Mouse (Mus musculus): Measurements from ENCODE around the gene Prep.
"Not testable (repeated sequence)": the region's sequence is repeated elsewhere in the genome, so short reads cannot be mapped to it uniquely, and the experiment has no call there.

Gene Prep

DNA sequence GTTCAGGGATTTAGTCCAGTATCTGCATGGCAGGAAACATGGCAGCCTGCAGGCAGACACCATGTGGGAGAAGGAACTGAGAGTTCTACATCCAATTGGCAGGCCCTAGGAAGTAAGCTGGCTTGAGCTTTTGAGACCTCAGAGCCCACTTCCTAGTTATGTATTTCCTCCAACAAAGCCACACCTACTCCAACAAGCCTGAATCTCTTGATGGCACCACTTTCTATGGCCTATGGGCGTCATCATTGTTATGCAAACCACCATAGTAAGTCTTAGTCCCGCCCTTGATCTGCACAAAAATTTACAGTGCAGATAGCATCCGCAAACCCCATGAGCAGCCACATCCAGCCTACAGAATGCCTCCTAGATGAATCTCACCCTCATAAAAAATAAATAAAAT lies 54.6 kb downstream of the Prep start:
- no peak for DNase-seq (ENCODE audit: low spot score)

DNA sequence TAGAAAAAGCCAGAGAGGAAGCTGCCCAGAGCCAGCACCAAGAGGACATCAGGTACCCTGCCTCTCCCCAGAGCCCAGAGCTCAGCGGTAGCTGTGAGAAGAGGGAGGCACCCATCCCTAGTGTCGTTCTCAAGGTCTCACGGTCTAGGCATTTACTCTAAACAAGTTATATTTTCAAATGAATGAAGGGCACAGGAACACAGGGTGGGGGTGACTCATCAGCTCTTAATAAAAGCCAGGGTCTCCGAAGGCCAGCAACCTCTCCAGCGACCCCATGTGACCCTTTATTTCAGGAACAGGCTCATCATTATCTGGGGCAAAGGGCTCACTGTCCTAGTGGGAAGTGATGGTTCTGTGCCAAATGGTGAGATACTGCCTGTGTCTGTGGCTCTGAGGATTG lies 55.5 kb downstream of the Prep start:
- DNase-seq (ENCODE audit: low spot score), result no peak

- no peak for DNase-seq (ENCODE audit: low spot score)
Observed at GRCm38 (mm10) chr10:45123011-45123410, 56.0 kb downstream of the Prep start.

GRCm38 (mm10) chr10:45129105-45129504 lies 62.1 kb downstream of the Prep start:
- no peak for DNase-seq (ENCODE audit: low spot score)

DNA sequence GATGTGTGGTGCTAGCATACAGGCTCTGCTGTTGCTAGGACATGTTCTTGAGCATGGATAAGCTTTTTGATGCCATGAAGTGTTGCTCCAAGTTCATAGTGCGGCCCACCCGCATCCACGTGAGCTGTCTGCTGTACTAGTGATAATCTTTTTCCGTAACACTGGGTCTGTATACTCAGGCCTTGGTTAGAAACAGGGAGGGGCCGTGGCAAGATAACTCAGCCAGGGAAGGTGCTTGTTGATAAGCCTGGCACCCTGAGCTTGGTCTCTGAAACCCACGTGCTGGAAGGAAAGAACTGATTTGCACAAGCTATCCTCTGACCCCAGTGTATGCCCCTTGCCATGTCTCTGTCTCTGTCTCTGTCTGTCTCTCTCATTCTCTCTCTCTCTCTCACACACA lies 63.0 kb downstream of the Prep start:
- DNase-seq (ENCODE audit: low spot score), result no peak

GRCm38 (mm10) chr10:45132371-45132770 lies 65.4 kb downstream of the Prep start:
- no peak for DNase-seq (ENCODE audit: low spot score)

- no peak for DNase-seq (ENCODE audit: low spot score)
Observed at GRCm38 (mm10) chr10:45136806-45137205, 69.8 kb downstream of the Prep start.

GRCm38 (mm10) chr10:45139910-45140309 lies 72.9 kb downstream of the Prep start:
- DNase-seq (ENCODE audit: low spot score), result no peak

GRCm38 (mm10) chr10:45140474-45141212 lies 73.6 kb downstream of the Prep start:
- no peak for DNase-seq (ENCODE audit: low spot score)

DNA sequence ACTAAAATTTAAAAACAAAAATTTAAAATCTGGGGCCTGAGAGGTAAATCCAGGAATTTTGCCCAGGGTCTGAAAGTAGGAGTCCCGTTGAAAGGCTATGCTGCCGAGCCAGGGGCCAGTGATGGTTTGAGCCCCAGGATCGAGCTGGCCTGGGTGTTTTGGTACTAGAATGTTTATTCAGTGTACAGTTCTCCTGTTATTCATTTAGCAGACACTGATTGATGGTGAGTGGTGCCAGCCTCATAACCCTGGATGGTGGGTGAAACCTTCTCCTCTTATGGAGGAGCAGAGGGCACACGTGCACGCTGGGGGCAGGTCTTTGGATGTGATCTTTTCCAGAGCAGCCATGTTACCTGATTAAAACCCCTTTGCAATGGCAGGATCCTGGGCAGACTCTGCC lies 75.4 kb downstream of the Prep start:
- no peak for DNase-seq (ENCODE audit: low spot score)

DNA sequence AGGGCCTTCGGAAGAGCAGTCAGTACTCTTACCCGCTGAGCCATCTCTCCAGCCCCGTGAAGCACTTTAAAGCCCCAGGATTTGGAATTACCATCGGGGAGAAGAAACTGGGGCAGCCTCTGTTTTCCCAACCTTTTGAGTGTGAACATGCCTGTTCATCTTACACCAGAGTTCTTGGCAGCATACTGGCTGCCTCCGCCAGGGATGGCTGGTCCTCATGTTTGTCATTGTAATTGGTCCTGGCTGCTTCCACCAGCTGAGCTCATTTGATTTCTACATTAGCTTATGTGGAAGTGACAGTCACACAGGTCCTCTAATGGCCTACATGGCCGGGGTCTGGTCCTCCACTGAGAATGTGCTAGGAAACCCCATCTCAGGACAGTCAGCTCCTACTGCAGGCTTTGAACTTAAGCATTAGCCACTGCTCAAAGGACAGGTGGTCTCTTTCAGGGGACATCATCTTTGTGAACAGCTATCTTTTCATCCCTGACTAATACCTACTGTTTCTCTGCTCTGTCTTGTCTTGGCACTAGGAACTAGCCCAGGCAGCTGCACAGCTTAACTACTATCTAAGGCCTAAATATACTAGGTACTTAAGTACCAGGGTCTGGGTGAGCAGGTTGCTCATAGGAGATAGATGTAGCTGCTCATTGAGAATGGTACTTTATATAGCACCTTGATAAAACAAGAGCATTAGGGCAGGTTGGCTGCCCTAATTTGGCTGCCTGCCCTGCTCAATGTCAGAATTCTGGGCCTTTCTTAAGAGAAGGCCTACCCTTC lies 77.2 kb downstream of the Prep start:
- DNase-seq (ENCODE audit: low spot score), result no peak

DNA sequence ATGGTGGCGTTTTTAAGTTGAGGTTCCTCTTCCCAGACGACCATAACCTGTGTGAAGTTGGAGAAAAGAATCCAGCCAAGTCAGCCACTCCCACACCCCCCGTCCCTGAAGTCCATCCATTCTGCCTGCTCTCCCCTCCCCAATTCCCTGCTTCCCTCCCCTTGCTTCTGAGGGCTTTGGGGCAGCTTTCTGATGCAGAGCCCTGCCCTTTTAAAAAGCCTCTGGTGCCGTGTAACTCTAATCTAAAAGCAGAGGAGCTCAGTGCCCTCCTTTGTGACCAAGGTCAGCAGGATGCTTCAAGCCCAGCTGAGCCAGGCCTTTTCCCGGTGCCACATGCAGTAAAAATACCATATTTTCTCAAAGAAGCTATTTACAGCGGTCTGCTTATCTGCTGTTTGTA lies 79.8 kb downstream of the Prep start:
- no peak for DNase-seq (ENCODE audit: low spot score)

DNA sequence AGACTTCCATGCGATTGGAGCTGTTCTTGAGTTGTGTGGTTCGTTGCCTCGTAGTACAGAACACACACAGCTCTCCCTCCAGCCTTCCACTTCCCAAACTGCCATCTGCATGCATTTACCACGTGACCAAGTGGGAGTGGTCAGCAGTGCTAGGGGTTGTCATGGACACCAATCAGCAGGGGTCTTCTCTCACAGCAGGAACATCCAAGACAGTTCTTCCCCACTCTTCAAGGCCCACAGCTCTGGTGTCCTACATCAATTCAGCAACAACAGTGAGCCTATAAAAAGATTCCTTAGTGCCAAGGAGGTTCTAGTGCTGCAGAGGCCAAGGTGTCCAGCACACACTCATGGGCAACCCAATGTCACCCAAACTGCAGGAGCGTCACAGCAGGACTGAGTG lies 84.1 kb downstream of the Prep start:
- no peak for DNase-seq (ENCODE audit: low spot score)

DNA sequence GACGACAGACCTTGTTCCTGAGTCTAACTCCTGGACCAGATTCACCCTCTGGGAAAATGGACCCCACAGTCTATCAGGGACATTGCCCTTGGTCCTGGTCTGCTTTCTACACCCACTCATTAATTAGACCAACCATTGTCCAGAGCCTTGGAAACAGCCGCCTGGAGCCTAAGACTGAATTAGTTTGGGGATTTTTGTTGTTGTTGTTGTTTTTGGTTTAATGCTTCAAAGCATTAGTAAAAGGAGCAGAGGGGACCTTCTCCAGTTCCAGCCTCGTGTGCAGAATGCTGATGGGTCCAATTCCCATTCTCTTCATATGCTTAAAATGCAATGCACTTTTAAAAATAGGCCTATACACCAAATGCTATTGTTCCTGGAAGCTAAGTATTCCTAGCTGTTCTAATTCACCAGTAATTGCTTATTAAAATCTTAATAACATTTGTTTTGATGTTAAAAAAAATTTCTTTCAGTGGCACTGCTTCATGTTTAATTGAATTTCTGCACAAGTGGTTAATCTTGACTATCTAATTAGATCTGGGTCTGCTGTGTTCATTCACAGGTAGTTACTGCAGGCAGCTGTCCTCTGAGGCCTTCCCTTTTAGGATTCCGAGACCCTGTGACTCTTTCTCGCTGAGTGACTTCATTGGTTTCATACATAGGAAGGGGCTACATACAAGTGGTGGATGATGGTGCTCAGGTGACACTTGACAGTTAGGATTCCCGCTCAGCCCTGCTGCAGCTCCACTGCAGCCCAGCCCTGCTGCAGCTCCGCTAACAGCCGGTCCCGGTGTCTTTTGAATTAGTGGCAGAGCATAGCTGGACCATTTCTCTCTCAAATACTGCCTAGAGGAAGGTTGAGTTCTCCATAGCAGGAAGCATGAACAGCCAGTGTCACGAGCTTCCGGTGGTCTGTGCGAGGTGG lies 85.0 kb downstream of the Prep start:
- DNase-seq (ENCODE audit: low spot score), result no peak

DNA sequence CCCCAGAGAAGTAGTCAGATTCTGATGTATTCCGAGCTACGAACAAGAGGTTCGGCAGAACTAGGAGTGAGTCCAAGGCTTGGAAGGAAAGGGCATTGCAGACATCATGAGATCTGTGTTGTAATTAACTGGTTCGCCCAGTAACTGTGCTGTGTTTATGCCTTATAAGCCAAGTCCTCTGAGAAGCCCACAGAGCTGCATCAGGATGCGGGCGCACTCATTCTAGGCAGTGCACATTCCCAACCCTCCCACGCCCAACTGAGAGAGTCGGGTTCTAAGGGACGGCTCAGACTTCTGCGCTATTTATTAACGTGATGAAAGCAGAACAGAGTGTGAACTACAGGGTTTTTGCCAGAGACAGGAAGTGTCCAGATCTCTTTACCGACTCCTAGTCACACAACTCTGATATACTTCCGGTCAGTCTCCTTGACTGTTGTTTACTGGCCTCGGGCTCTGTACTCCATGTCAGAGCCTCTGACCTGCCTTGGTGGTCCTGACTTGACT lies 87.6 kb downstream of the Prep start:
- no peak for DNase-seq (ENCODE audit: low spot score)

- DNase-seq (ENCODE audit: low spot score), result no peak
Observed at GRCm38 (mm10) chr10:45165851-45166250, 98.8 kb downstream of the Prep start.

DNA sequence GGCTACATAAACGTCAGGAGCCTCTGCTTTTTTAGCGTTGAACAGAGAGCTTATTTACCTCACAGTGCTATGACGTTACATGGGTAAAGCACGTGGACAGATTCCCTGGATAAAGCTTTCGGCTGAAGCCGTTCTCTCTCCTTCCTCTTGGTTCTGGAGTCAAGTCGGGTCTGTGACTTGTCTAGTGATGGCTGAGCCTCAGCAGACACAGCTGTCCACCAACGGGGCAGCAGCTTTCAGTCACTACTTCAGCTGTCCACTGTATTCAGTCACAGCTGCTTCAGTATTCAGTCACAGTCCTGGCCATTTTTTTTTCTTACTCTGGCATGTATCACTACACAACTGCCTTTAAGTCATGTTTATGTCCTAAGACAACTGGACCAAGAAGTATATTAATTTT lies 106.9 kb downstream of the Prep start:
- no peak for DNase-seq (ENCODE audit: low spot score)

DNA sequence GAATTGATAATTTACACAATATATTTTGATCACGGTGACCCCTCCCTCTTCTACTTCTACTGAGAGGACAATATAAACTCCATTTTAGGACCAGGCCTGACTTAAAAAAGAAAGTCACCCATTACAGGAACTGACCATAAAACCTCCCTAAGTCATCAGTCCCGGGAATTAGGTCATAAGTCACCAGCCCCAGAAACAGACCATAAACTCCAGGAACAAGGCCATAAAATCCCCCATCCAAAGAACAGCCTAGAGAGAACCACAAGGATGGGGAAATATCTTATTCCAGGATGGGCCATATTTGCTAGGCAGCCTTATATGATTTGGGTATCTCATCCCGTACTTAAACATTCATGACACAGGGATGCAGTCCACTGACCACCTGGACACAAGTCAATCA lies 107.3 kb downstream of the Prep start:
- no peak for DNase-seq (ENCODE audit: low spot score)

- DNase-seq (ENCODE audit: low spot score), result not testable (repeated sequence)
Observed at GRCm38 (mm10) chr10:45177798-45178197, 110.8 kb downstream of the Prep start, which contains the start of gene Popdc3. Gene Popdc3, plus strand, starts transcription at chr10:45178098.

DNA sequence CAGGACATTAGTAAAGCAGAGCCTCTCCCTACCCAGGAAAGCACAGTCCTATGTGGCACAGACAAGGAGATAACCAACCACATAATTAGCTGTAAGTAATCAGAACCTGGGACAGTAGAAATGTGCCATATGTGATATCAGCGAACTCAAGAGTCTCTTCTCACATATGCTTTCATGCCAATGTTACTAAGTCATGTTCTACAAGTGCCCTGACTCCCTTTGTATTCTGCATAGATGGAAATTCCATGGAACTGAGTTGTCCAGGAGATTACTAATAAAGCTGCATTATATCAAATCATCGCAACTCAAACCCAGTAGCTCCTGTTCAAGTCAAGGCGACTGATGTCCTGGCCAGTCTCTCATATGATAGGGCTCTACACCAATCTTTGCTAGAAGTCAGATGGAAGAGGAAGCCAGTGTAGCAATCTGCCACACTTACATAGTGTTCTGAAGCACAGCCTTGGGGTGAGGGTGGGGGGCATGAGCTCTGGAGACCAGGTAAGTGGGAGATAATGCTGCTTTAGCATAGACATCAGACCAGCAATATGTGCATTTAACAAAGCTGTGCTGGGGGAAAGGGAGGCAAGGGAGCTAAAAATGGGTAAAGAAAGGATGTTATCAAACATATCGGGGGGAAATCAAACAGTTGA lies 113.8 kb downstream of the Prep start:
- no peak for DNase-seq (ENCODE audit: low spot score)

- DNase-seq (ENCODE audit: low spot score), result no peak
Observed at GRCm38 (mm10) chr10:45181344-45181743, 114.3 kb downstream of the Prep start.

- no peak for DNase-seq (ENCODE audit: low spot score)
Observed at GRCm38 (mm10) chr10:45185457-45185856, 118.5 kb downstream of the Prep start.
